Mouse (Mus musculus): ENCODE measurements at regions not wholly inside any gene's neighbourhood (a gene's known extent, or its start where the extent isn't known, plus 50 kb on each side); places are given as distances from the start of the nearest gene placed in this dataset.

GRCm38 (mm10) chr6:51284881-51285280 lies 147.6 kb upstream of the Nfe2l3 start:
- no peak overlapping the region for H3K9ac ChIP-seq (ENCODE audit: low read depth, low read length)
- no peaks in the 10 kb centered on the region for H3K27me3 ChIP-seq (ENCODE audit: control insufficient read depth, insufficient read depth, low read depth, low read length)
- WGBS: 72% methylated on average over 9 of the region's 9 CpGs
- no peaks in the 10 kb centered on the region for H3K4me1 ChIP-seq (ENCODE audit: control insufficient read depth, insufficient read depth, low read length)
- ATAC-seq: no peak
- no peaks in the 10 kb centered on the region for H3K36me3 ChIP-seq (ENCODE audit: control insufficient read depth, insufficient read depth, low read length)
- no peak overlapping the region for H3K4me2 ChIP-seq (ENCODE audit: low read length)
- no peaks in the 10 kb centered on the region for H3K9me3 ChIP-seq (replicated peaks; ENCODE audit: control insufficient read depth, low read length, poor library complexity, severe bottlenecking)
- H3K27ac ChIP-seq (ENCODE audit: low read length): no peak overlapping the region
- no peak overlapping the region for H3K4me3 ChIP-seq (ENCODE audit: low read depth, low read length)

GRCm38 (mm10) chr6:51286836-51287235 lies 145.6 kb upstream of the Nfe2l3 start:
- H3K27me3 ChIP-seq (ENCODE audit: control insufficient read depth, insufficient read depth, low read depth, low read length): no peaks in the 10 kb centered on the region
- no peak overlapping the region for H3K4me2 ChIP-seq (ENCODE audit: low read length)
- no peak overlapping the region for H3K4me3 ChIP-seq (ENCODE audit: low read depth, low read length)
- H3K4me1 ChIP-seq (ENCODE audit: control insufficient read depth, insufficient read depth, low read length): no peaks in the 10 kb centered on the region
- H3K36me3 ChIP-seq (ENCODE audit: control insufficient read depth, insufficient read depth, low read length): no peaks in the 10 kb centered on the region
- no peak overlapping the region for H3K27ac ChIP-seq (ENCODE audit: low read length)
- no peak overlapping the region for H3K9ac ChIP-seq (ENCODE audit: low read depth, low read length)
- no peaks in the 10 kb centered on the region for H3K9me3 ChIP-seq (replicated peaks; ENCODE audit: control insufficient read depth, low read length, poor library complexity, severe bottlenecking)
- ATAC-seq: no peak
- 71% methylated on average over 2 of the region's 2 CpGs for WGBS

- 75% methylated on average over 2 of the region's 2 CpGs for WGBS
Observed at GRCm38 (mm10) chr6:51287383-51287782, 145.1 kb upstream of the Nfe2l3 start.

GRCm38 (mm10) chr6:51287807-51288206 lies 144.7 kb upstream of the Nfe2l3 start:
- no peak for ATAC-seq
- H3K9ac ChIP-seq (ENCODE audit: low read depth, low read length): no peak overlapping the region
- H3K27me3 ChIP-seq (ENCODE audit: control insufficient read depth, insufficient read depth, low read depth, low read length): no peaks in the 10 kb centered on the region
- H3K9me3 ChIP-seq (replicated peaks; ENCODE audit: control insufficient read depth, low read length, poor library complexity, severe bottlenecking): no peaks in the 10 kb centered on the region
- H3K36me3 ChIP-seq (ENCODE audit: control insufficient read depth, insufficient read depth, low read length): no peaks in the 10 kb centered on the region
- H3K27ac ChIP-seq (ENCODE audit: low read length): no peak overlapping the region
- no peaks in the 10 kb centered on the region for H3K4me1 ChIP-seq (ENCODE audit: control insufficient read depth, insufficient read depth, low read length)
- no peak overlapping the region for H3K4me2 ChIP-seq (ENCODE audit: low read length)
- no peak overlapping the region for H3K4me3 ChIP-seq (ENCODE audit: low read depth, low read length)
- 76% methylated on average over 6 of the region's 6 CpGs for WGBS

More at GRCm38 (mm10) chr6:51287383-51287782, 145.1 kb upstream of the Nfe2l3 start:
- H3K27ac ChIP-seq (ENCODE audit: low read length): no peak overlapping the region
- H3K4me2 ChIP-seq (ENCODE audit: low read length): no peak overlapping the region
- no peak for ATAC-seq
- H3K4me3 ChIP-seq (ENCODE audit: low read depth, low read length): no peak overlapping the region
- no peaks in the 10 kb centered on the region for H3K9me3 ChIP-seq (replicated peaks; ENCODE audit: control insufficient read depth, low read length, poor library complexity, severe bottlenecking)
- no peaks in the 10 kb centered on the region for H3K36me3 ChIP-seq (ENCODE audit: control insufficient read depth, insufficient read depth, low read length)
- no peaks in the 10 kb centered on the region for H3K4me1 ChIP-seq (ENCODE audit: control insufficient read depth, insufficient read depth, low read length)
- H3K27me3 ChIP-seq (ENCODE audit: control insufficient read depth, insufficient read depth, low read depth, low read length): no peaks in the 10 kb centered on the region
- H3K9ac ChIP-seq (ENCODE audit: low read depth, low read length): no peak overlapping the region

- H3K4me2 ChIP-seq (ENCODE audit: low read length): no peak overlapping the region
- no peak overlapping the region for H3K27ac ChIP-seq (ENCODE audit: low read length)
- H3K27me3 ChIP-seq (ENCODE audit: control insufficient read depth, insufficient read depth, low read depth, low read length): no peaks in the 10 kb centered on the region
- H3K9me3 ChIP-seq (replicated peaks; ENCODE audit: control insufficient read depth, low read length, poor library complexity, severe bottlenecking): no peaks in the 10 kb centered on the region
- no peak overlapping the region for H3K4me3 ChIP-seq (ENCODE audit: low read depth, low read length)
- no peak for ATAC-seq
- no peak overlapping the region for H3K9ac ChIP-seq (ENCODE audit: low read depth, low read length)
- H3K36me3 ChIP-seq (ENCODE audit: control insufficient read depth, insufficient read depth, low read length): no peaks in the 10 kb centered on the region
- H3K4me1 ChIP-seq (ENCODE audit: control insufficient read depth, insufficient read depth, low read length): no peaks in the 10 kb centered on the region
- WGBS: 82% methylated on average over 7 of the region's 7 CpGs
Observed at GRCm38 (mm10) chr6:51288306-51289066, 144.0 kb upstream of the Nfe2l3 start.

- no peak for ATAC-seq
- Histone ChIP-seq H3K9ac (ENCODE audit: low read depth, low read length) (no peak overlapping the region), H3K27me3 (ENCODE audit: control insufficient read depth, insufficient read depth, low read depth, low read length) (no peaks in the 10 kb centered on the region), H3K4me1 (ENCODE audit: control insufficient read depth, insufficient read depth, low read length) (no peaks in the 10 kb centered on the region), H3K9me3 (replicated peaks; ENCODE audit: control insufficient read depth, low read length, poor library complexity, severe bottlenecking) (no peaks in the 10 kb centered on the region), H3K4me2 (ENCODE audit: low read length) (no peak overlapping the region), H3K4me3 (ENCODE audit: low read depth, low read length) (no peak overlapping the region), H3K27ac (ENCODE audit: low read length) (no peak overlapping the region), H3K36me3 (ENCODE audit: control insufficient read depth, insufficient read depth, low read length) (no peaks in the 10 kb centered on the region)
- WGBS: 60% methylated on average over 6 of the region's 6 CpGs
Observed at GRCm38 (mm10) chr6:51289067-51289725, 143.3 kb upstream of the Nfe2l3 start.

GRCm38 (mm10) chr6:51300694-51301417 lies 131.6 kb upstream of the Nfe2l3 start:
- no peaks in the 10 kb centered on the region for H3K36me3 ChIP-seq (ENCODE audit: control insufficient read depth, insufficient read depth, low read length)

GRCm38 (mm10) chr6:51301831-51302230 lies 130.6 kb upstream of the Nfe2l3 start:
- no peak overlapping the region for H3K4me2 ChIP-seq (ENCODE audit: low read length)

More at GRCm38 (mm10) chr6:51300694-51301417, 131.6 kb upstream of the Nfe2l3 start:
- ATAC-seq: no peak
- Histone ChIP-seq H3K27me3 (ENCODE audit: control insufficient read depth, insufficient read depth, low read depth, low read length) (no peaks in the 10 kb centered on the region), H3K27ac (ENCODE audit: low read length) (no peak overlapping the region), H3K4me3 (ENCODE audit: low read depth, low read length) (no peak overlapping the region), H3K4me1 (ENCODE audit: control insufficient read depth, insufficient read depth, low read length) (no peaks in the 10 kb centered on the region), H3K9me3 (replicated peaks; ENCODE audit: control insufficient read depth, low read length, poor library complexity, severe bottlenecking) (0 out of 2 replicates have a peak, but pooled peaks cover 2% of the 10 kb centered on the region), H3K4me2 (ENCODE audit: low read length) (no peak overlapping the region), H3K9ac (ENCODE audit: low read depth, low read length) (no peak overlapping the region)
- 86% methylated on average over 11 of the region's 11 CpGs for WGBS

GRCm38 (mm10) chr6:51302240-51302639 lies 130.2 kb upstream of the Nfe2l3 start:
- no peak for ATAC-seq
- Histone ChIP-seq H3K36me3 (ENCODE audit: control insufficient read depth, insufficient read depth, low read length) (no peaks in the 10 kb centered on the region), H3K4me2 (ENCODE audit: low read length) (no peak overlapping the region), H3K4me1 (ENCODE audit: control insufficient read depth, insufficient read depth, low read length) (no peaks in the 10 kb centered on the region), H3K4me3 (ENCODE audit: low read depth, low read length) (no peak overlapping the region), H3K9me3 (replicated peaks; ENCODE audit: control insufficient read depth, low read length, poor library complexity, severe bottlenecking) (0 out of 2 replicates have a peak, but pooled peaks cover 2% of the 10 kb centered on the region), H3K9ac (ENCODE audit: low read depth, low read length) (no peak overlapping the region), H3K27ac (ENCODE audit: low read length) (no peak overlapping the region), H3K27me3 (ENCODE audit: control insufficient read depth, insufficient read depth, low read depth, low read length) (no peaks in the 10 kb centered on the region)
- WGBS: 95% methylated on average over 7 of the region's 7 CpGs

More at GRCm38 (mm10) chr6:51301831-51302230, 130.6 kb upstream of the Nfe2l3 start:
- Histone ChIP-seq H3K27me3 (ENCODE audit: control insufficient read depth, insufficient read depth, low read depth, low read length) (no peaks in the 10 kb centered on the region), H3K27ac (ENCODE audit: low read length) (no peak overlapping the region), H3K4me3 (ENCODE audit: low read depth, low read length) (no peak overlapping the region), H3K9me3 (replicated peaks; ENCODE audit: control insufficient read depth, low read length, poor library complexity, severe bottlenecking) (0 out of 2 replicates have a peak, but pooled peaks cover 2% of the 10 kb centered on the region), H3K36me3 (ENCODE audit: control insufficient read depth, insufficient read depth, low read length) (no peaks in the 10 kb centered on the region), H3K4me1 (ENCODE audit: control insufficient read depth, insufficient read depth, low read length) (no peaks in the 10 kb centered on the region), H3K9ac (ENCODE audit: low read depth, low read length) (no peak overlapping the region)
- ATAC-seq: no peak
- 93% methylated on average over 4 of the region's 4 CpGs for WGBS

Measured in midbrain, embryonic 16.5 days (tissue).